Mouse (Mus musculus): ENCODE measurements around the gene Coq7. TPM values are rescaled to one million over a fixed set of nuclear protein-coding genes. Genes with fewer than 3 reads are reported as not detected.

Coq7 gene
- total RNA-seq, 2 experiments from 2014 or later = 46.0 to 75.6 TPM

GRCm38 (mm10) chr7:118526967-118527366 lies 6.2 kb downstream of the Coq7 start:
- H3K27ac ChIP-seq = no peak overlapping the region
- DNase-seq = no peak
- intact Hi-C loops (cut with DNase I) = no loop called here
- no peak overlapping the region for H3K4me3 ChIP-seq
- TF ChIP-seq CTCF (IDR thresholded peaks at IDR 0.05) = no peak

GRCm38 (mm10) chr7:118522077-118522476 lies 11.1 kb downstream of the Coq7 start:
- Histone ChIP-seq H3K4me3 (no peak overlapping the region), H3K27ac (no peak overlapping the region)
- intact Hi-C loops (cut with DNase I) = no loop called here
- no peak for DNase-seq
- no peak for TF ChIP-seq CTCF (IDR thresholded peaks at IDR 0.05)

- no peak overlapping the region for H3K27ac ChIP-seq
- no peak for TF ChIP-seq CTCF (IDR thresholded peaks at IDR 0.05)
- DNase-seq = no peak
- H3K4me3 ChIP-seq = no peak overlapping the region
- intact Hi-C loops (cut with DNase I) = no loop called here
Observed at GRCm38 (mm10) chr7:118519661-118520060, 13.5 kb downstream of the Coq7 start.

GRCm38 (mm10) chr7:118518687-118519086 lies 14.5 kb downstream of the Coq7 start:
- intact Hi-C loops (cut with DNase I) = loop anchor here (1.0 kb wide), 2 partner anchors 70 to 214 kb away; partner anchors contain the start of gene Syt17
- H3K27ac ChIP-seq = no peak overlapping the region
- TF ChIP-seq CTCF (IDR thresholded peaks at IDR 0.05) = peak; percentile 98; the same call in 1 of the 2 replicates
- peak; percentile 88 for DNase-seq
- H3K4me3 ChIP-seq = no peak overlapping the region

GRCm38 (mm10) chr7:118517819-118518218 lies 15.3 kb downstream of the Coq7 start:
- Histone ChIP-seq H3K27ac (no peak overlapping the region), H3K4me3 (no peak overlapping the region)
- no peak for DNase-seq
- intact Hi-C loops (cut with DNase I) = loop anchor here (1.0 kb wide), 2 partner anchors 70 to 214 kb away; partner anchors contain the start of gene Syt17
- TF ChIP-seq CTCF (IDR thresholded peaks at IDR 0.05) = peak; percentile 31; the same call in 1 of the 2 replicates

GRCm38 (mm10) chr7:118508556-118508955 lies 24.6 kb downstream of the Coq7 start:
- H3K27ac ChIP-seq = no peak overlapping the region
- intact Hi-C loops (cut with DNase I) = loop anchor here (5.0 kb wide), 1 partner anchor 191 kb away; no protein-coding TSS in a partner anchor
- DNase-seq = no peak
- no peak overlapping the region for H3K4me3 ChIP-seq
- no peak for TF ChIP-seq CTCF (IDR thresholded peaks at IDR 0.05)

- no peak for TF ChIP-seq CTCF (IDR thresholded peaks at IDR 0.05)
- Histone ChIP-seq H3K27ac (no peak overlapping the region), H3K4me3 (no peak overlapping the region)
- no peak for DNase-seq
- intact Hi-C loops (cut with DNase I) = no loop called here
Observed at GRCm38 (mm10) chr7:118503844-118504243, 29.3 kb downstream of the Coq7 start.

GRCm38 (mm10) chr7:118502333-118502732 lies 30.8 kb downstream of the Coq7 start:
- Histone ChIP-seq H3K4me3 (no peak overlapping the region), H3K27ac (no peak overlapping the region)
- no peak for DNase-seq
- intact Hi-C loops (cut with DNase I) = no loop called here
- TF ChIP-seq CTCF (IDR thresholded peaks at IDR 0.05) = no peak

- intact Hi-C loops (cut with DNase I) = loop anchor here (5.0 kb wide), 1 partner anchor 53 kb away; the partner anchor contains the start of gene Syt17
- peak; percentile 52 for DNase-seq
- Histone ChIP-seq H3K27ac (peak overlapping the region; percentile 61), H3K4me3 (no peak overlapping the region)
- TF ChIP-seq CTCF (IDR thresholded peaks at IDR 0.05) = no peak
Observed at GRCm38 (mm10) chr7:118499784-118500435, 33.2 kb downstream of the Coq7 start.

- no peak for DNase-seq
- intact Hi-C loops (cut with DNase I) = loop anchor here (5.0 kb wide), 1 partner anchor 52 kb away; the partner anchor contains the start of gene Syt17
- H3K4me3 ChIP-seq = no peak overlapping the region
- peak overlapping the region; percentile 61; the same call in 1 of the 2 replicates for H3K27ac ChIP-seq
- no peak for TF ChIP-seq CTCF (IDR thresholded peaks at IDR 0.05)
Observed at GRCm38 (mm10) chr7:118498984-118499783, 34.0 kb downstream of the Coq7 start.

- Histone ChIP-seq H3K4me3 (no peak overlapping the region), H3K27ac (no peak overlapping the region)
- TF ChIP-seq CTCF (IDR thresholded peaks at IDR 0.05) = no peak
- DNase-seq = no peak
- intact Hi-C loops (cut with DNase I) = loop anchor here (5.0 kb wide), 1 partner anchor 48 kb away; the partner anchor contains the start of gene Syt17
Observed at GRCm38 (mm10) chr7:118494892-118495579, 38.1 kb downstream of the Coq7 start.

GRCm38 (mm10) chr7:118493892-118494291 lies 39.3 kb downstream of the Coq7 start:
- no peak for DNase-seq
- intact Hi-C loops (cut with DNase I) = no loop called here
- no peak for TF ChIP-seq CTCF (IDR thresholded peaks at IDR 0.05)
- H3K27ac ChIP-seq = no peak overlapping the region
- H3K4me3 ChIP-seq = no peak overlapping the region
